Mouse (Mus musculus) bone marrow macrophage, adult 2 months (primary cell): ENCODE results near the gene Qsox2. TPM values are rescaled to one million over a fixed set of nuclear protein-coding genes. Genes with fewer than 3 reads are reported as not detected.

ENCODE experiments used
- H3K27ac ChIP-seq: 2 replicates; pipeline ENCODE4 v1.5.1; 2012; ENCODE audit warnings: low read depth, low read length; ENCODE audit not compliant: insufficient read depth
- H3K4me1 ChIP-seq: 2 replicates; pipeline ENCODE4 v1.6.1; 2012; ENCODE audit warnings: low read length; ENCODE audit not compliant: control insufficient read depth, insufficient read depth
- H3K4me3 ChIP-seq: 2 replicates; pipeline ENCODE4 v1.5.1; 2012; ENCODE audit warnings: mild to moderate bottlenecking, low read length, moderate library complexity; ENCODE audit not compliant: insufficient read depth
- CTCF ChIP-seq: IDR thresholded peaks from 2 replicates; pipeline ENCODE4 v1.5.1; 2012; ENCODE audit warnings: low read depth, mild to moderate bottlenecking, low read length, moderate library complexity
- POLR2A ChIP-seq: IDR thresholded peaks from 2 replicates; pipeline ENCODE4 v1.6.1; 2012; ENCODE audit warnings: mild to moderate bottlenecking, low read depth, low read length, borderline replicate concordance
- polyA plus RNA-seq: library from polyadenylated mRNA; stranded (reverse); fragments of >200 nt; gene quantifications from 2 replicates; pipeline ENCODE4 v1.2.4, GENCODE M21; 2012; ENCODE audit not compliant: missing spikeins, insufficient read depth, insufficient read length

The Qsox2 gene
- polyA plus RNA-seq, 1 experiment = 5.6 TPM

GRCm38 (mm10) chr2:26257315-26258096 is 20.2 kb upstream of the Qsox2 start:
- H3K27ac ChIP-seq = no peak overlapping the region
- TF ChIP-seq POLR2A = no peak
- no peak for TF ChIP-seq CTCF
- no peak overlapping the region for H3K4me3 ChIP-seq
- no peaks in the 10 kb centered on the region for H3K4me1 ChIP-seq

GRCm38 (mm10) chr2:26254816-26255215 is 17.5 kb upstream of the Qsox2 start:
- Histone ChIP-seq H3K4me1 (no peaks in the 10 kb centered on the region), H3K4me3 (no peak overlapping the region), H3K27ac (no peak overlapping the region)
- TF ChIP-seq CTCF = no peak
- no peak for TF ChIP-seq POLR2A

- TF ChIP-seq POLR2A = no peak
- TF ChIP-seq CTCF = no peak
- Histone ChIP-seq H3K4me3 (no peak overlapping the region), H3K4me1 (no peaks in the 10 kb centered on the region), H3K27ac (no peak overlapping the region)
Observed at GRCm38 (mm10) chr2:26252514-26253206, 15.3 kb upstream of the Qsox2 start.

- Histone ChIP-seq H3K4me3 (no peak overlapping the region), H3K27ac (no peak overlapping the region), H3K4me1 (no peaks in the 10 kb centered on the region)
- no peak for TF ChIP-seq POLR2A
- TF ChIP-seq CTCF = no peak
Observed at GRCm38 (mm10) chr2:26247531-26247930, 10.2 kb upstream of the Qsox2 start.

DNA sequence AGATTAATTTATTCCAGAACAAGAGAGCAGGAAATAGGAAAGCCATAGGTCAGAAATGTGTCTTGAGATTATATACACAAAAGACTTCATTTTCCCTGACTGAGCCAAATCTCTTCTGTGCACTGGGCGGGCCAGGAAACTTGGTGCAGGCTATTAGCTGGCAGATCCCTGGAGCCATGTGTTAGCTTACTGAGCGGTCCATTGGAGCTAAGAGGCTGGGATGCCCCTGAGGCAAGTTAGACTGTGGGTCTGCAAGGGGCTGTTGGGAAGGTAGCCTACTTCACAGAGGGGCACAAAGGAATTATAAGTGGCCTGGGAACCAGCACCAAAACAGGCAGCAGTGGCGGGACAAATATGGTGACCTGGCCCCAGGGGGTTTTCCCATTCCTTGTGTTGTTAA is 3.5 kb upstream of the Qsox2 start:
- peaks cover 7% of the 10 kb centered on the region for H3K4me1 ChIP-seq

DNA sequence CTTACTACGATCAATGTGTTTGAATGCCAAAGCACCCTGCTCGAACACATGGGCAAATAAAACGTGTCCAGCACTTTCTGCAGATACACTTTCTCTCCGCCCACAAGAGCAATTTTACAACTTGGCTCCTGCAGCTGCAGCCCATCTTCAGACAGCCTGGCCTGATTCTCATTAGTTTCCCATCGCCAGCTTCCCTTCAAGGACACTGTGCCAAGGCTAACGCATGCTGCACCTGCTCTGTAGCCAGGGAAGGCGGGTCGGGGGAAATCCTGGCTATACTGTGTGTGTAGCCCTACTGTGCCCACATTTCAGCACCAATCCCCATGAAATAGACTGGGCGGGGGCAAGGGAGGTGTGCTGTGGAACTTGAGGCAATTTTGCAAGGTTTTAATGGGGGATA is 3.0 kb upstream of the Qsox2 start:
- H3K4me1 ChIP-seq = peaks cover 10% of the 10 kb centered on the region
- H3K4me3 ChIP-seq = no peak overlapping the region
- no peak overlapping the region for H3K27ac ChIP-seq
- TF ChIP-seq CTCF (no peak), POLR2A (no peak)

More for the DNA sequence above, 3.5 kb upstream of the Qsox2 start:
- TF ChIP-seq CTCF (no peak), POLR2A (no peak)
- Histone ChIP-seq H3K27ac (no peak overlapping the region), H3K4me3 (no peak overlapping the region)

DNA sequence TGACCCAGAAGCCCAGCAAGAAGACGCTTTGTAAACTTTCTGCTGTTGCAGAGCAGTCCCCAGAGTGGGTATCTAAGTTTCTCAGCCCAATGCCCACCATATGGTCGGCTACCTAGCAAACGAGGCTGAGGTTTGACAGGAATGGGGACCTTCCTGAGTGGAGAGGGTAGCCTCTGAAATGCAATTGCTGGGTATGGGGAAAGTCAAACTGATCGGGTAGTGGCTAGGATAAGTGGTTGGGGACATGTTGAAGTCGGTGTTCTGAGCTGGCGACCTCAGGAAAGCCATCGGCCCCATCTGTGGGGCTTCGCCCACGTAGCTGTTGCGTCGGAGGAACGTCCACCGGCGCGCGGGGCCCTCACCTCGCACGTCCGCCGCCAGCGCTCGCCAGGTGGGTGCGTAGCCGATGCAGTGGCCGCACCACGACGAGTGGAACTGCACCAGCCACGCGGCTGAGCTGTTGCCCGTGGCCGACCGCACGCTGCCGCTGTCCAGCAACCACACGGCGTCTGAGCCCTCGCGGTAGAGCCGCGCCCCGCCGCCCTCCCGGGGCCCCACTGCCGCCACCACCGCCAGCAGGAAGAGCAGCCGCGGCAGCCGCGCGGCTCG is 540 bp downstream of the Qsox2 start:
- no peak for TF ChIP-seq POLR2A
- TF ChIP-seq CTCF = no peak
- H3K27ac ChIP-seq = no peak overlapping the region
- peaks cover 22% of the 10 kb centered on the region for H3K4me1 ChIP-seq
- peak overlapping the region; percentile 78 for H3K4me3 ChIP-seq

GRCm38 (mm10) chr2:26234771-26235170 is 2.6 kb downstream of the Qsox2 start:
- no peak for TF ChIP-seq CTCF
- no peak for TF ChIP-seq POLR2A

DNA sequence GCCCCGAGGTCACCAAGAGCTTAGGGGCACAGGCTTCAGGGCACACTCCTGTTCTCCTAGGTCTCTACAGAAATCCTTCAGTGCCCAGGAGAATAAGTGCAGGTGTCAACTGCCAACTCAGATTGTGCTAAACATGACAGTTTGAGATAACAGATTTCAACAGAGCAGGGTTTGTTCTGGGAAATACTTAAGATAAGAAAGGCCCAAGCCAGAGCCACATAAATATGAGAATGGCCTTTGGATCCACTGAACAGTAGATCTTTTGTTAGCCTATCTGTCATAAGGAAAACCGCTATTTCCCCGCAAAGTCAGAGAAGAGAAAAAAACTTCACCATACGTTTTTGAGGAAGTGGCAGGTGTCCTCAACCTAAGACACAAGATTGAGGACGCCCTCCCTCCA is 3.1 kb downstream of the Qsox2 start:
- H3K27ac ChIP-seq = no peak overlapping the region
- TF ChIP-seq CTCF (no peak), POLR2A (no peak)
- peaks cover 39% of the 10 kb centered on the region for H3K4me1 ChIP-seq
- no peak overlapping the region for H3K4me3 ChIP-seq

More at GRCm38 (mm10) chr2:26234771-26235170, 2.6 kb downstream of the Qsox2 start:
- H3K4me3 ChIP-seq = no peak overlapping the region
- no peak overlapping the region for H3K27ac ChIP-seq
- peaks cover 36% of the 10 kb centered on the region for H3K4me1 ChIP-seq

- no peak for TF ChIP-seq POLR2A
- Histone ChIP-seq H3K4me1 (peaks cover 36% of the 10 kb centered on the region), H3K4me3 (no peak overlapping the region), H3K27ac (no peak overlapping the region)
Observed at GRCm38 (mm10) chr2:26231366-26231765, 6.0 kb downstream of the Qsox2 start.
